Mouse (Mus musculus) spleen, postnatal 10 days (tissue): ENCODE measurements around the gene Yipf2.
"Not testable (repeated sequence)": the region's sequence is repeated elsewhere in the genome, so short reads cannot be mapped to it uniquely, and the experiment has no call there.

ENCODE experiments used
- DNase-seq, 2 experiments: peaks; one replicate each; pipeline ENCODE4 v3.0.0; 2021 to 2022; ENCODE audit warnings: low spot score in 2 of 2

Yipf2 gene

DNA sequence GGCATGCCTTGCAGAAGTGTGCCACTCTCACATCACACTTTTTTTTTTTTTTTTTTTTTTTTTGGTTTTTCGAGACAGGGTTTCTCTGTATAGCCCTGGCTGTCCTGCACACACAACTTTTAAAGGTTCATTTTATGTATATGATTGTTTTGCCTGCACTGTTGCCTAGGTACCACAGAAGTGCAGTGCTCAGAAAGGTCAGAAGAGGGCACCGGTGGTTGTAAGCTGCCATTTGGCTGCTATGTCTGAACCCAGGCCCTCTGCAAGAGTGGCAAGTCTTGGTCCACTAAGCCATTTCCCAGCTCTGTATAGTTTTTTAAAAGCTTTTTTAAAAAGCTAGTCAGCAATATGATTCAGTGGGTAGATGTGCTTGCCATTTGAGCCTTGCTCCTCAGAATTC is 5.6 kb upstream of the Yipf2 start:
- peak in 1 of 2 experiments; percentile 70 for DNase-seq

DNA sequence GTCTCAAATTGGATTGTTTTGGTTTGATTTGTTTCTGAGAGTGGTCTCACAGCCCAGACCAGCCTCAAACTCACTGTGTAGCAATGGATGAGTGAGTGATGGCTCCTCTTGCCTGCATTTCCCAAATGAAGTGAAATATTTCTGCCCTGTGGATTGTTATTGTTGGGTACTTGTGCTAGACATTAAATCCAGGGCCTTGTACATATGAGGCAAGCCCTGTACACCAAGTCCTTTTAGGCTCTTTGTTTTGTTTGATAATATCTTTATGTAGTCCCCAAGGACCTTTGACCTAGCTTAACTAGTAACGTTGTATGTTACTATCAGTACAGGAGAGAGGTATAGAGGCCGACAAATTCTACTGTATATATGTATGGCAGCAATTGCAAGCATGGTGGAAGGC is 2.2 kb upstream of the Yipf2 start:
- DNase-seq, result no peak

- not testable (repeated sequence) for DNase-seq
Observed at GRCm38 (mm10) chr9:21594350-21594749, 1.7 kb upstream of the Yipf2 start.

DNA sequence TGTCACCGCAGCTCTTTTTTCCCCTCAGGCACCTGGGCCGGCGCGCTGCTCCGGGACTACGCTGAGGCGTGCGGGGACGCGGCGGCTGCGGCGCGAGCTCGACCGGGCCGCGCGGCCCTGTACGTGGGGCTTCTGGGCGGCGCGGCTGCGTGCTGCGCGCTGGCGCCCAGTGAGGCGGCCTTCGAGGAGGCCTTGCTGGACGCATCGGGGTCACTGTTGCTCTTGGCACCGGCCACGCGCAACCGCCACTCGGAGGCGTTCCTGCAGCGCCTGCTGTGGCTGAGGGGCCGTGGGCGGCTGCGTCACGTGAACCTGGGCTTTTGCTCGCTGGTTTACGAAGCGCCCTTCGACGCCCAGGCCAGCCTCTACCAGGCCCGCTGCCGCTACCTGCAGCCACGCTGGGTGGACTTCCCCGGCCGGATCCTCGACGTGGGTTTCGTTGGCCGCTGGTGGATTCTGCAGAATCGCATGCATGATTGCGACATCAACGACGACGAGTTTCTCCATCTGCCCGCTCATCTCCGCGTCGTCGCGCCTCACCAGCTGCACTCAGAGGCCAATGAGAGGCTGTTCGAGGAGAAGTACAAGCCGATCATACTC is 594 bp upstream of the Yipf2 start:
- DNase-seq, result peak; percentile 62

DNA sequence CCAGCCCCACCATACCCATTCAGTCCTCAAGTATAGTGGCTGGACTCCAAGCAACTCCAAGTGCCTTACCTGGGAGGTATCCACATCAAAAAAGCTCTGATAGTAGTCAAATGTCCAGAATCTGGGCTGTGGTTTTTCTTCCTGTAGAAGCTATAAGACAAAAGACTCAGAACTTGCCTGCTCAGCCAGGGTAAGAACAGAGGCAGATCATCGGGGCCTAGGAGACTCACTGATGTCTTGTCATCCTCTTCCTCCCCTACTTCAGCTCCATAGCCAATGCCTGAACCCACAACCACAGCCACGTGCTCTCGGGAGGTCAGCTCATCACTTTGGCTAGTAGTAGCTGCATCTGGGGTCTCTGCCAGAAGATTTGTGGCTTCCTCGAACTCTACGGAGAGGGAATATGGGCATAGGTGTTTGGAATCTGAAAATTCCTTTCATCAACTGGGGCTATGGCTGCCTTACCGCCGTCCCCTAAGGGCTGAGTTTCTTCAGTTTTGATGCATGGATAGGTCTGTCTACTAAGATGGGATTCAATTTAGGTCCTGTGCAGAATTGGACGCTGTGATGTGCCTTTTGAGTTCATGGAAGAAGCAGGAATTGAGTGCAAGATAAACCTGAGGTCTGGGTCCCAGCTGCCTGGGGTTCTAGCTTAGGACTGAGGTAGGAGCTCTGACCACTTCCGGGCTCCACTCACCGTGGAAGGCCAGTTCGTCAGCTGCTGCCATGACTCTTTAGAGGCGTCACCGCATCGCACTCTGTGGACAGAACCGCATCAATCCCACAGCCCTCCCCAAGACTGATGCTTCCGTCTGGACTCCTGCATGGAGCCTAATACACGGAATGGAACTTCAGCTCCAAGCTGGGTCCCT is 561 bp downstream of the Yipf2 start:
- DNase-seq, result no peak

GRCm38 (mm10) chr9:21591127-21591830 is 1.3 kb downstream of the Yipf2 start:
- DNase-seq, result no peak

GRCm38 (mm10) chr9:21589538-21589937 is 3.1 kb downstream of the Yipf2 start:
- no peak for DNase-seq

- DNase-seq, result no peak
Observed at GRCm38 (mm10) chr9:21588350-21588749, 4.3 kb downstream of the Yipf2 start.

DNA sequence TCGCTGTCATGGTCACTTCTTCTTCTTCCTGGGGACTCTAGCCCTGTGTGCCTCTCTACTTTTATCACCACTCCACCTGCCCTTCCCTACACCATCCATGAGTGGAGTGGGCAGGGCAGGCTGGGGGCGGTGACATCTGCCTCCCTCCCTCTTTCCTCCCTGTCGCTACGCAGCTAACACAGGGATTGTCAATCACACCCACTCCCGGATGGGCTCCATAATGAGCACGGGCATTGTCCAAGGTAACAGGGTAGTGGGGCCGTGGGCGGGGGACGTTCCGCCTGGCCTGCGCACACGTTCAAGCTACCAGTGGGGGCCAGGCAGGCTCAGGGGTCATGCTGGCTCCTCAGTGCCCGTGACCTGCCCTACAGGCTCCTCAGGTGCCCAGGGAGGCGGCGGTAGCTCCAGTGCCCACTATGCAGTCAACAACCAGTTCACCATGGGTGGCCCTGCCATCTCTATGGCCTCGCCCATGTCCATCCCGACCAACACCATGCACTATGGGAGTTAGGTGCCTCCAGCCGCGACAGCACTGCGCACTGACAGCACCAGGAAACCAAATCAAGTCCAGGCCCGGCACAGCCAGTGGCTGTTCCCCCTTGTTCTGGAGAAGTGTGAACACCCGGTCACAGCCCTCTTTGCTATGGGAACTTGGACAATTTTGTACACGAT is 4.8 kb downstream of the Yipf2 start:
- no peak for DNase-seq

DNA sequence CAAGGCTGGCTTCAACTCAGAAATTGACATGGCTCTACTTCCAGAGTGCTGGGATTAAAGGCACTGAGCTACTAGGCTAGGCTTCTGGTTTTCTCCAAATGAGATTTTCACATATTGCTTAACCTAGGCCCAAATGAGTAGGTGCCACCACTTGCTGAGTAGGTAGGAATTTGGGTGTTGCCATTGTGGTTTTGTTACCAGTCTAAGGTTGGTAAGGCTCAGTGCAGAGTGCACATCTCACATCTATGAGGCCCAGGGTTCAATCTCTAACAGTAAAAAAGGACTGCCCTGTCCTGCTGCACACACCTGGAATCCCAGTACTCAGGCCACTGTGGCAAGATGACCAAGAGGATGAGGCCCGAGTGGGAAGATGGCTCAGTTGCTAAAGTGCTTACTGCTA is 7.2 kb downstream of the Yipf2 start:
- no peak for DNase-seq

GRCm38 (mm10) chr9:21578226-21578625 is 14.4 kb downstream of the Yipf2 start:
- DNase-seq, result no peak

DNA sequence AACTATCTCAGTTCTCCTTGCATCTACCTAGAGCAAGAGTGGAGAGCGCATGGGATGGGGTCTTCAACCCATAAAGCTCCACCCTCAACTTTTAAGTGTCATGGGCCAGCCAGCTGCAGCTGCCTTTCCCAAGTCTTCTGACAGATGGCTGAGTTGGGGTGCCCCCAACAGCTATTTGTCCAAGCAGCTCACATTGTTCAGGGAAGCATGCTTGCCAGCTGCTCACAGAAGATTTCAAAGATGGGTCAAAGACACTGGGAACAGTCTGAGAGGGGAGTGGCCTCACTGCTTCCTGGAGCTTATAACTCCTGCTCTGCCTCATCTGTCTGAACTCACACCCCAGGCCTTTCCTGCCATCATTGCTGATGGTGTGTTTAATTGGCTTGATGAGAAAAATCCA is 16.3 kb downstream of the Yipf2 start:
- no peak for DNase-seq

DNA sequence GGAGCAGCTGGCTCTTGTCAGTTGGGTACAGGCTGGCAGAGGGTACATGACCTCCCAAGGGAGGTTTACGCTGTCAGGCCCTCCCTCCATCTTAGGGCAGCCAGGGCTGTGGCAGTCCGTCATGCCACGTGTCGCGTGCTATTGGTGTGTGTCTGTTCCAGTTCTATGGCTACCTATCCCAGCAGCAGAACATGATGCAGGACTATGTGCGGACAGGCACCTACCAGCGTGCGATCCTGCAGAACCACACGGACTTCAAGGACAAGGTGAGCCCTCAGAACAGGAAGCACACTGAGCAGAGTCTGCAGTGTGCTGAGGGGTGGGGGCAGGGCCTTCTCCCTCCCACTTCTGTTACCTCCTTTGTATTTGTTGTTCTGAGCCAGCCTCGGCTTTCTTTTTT is 17.4 kb downstream of the Yipf2 start:
- DNase-seq, result no peak

GRCm38 (mm10) chr9:21574012-21574801 is 18.4 kb downstream of the Yipf2 start:
- no peak for DNase-seq

DNA sequence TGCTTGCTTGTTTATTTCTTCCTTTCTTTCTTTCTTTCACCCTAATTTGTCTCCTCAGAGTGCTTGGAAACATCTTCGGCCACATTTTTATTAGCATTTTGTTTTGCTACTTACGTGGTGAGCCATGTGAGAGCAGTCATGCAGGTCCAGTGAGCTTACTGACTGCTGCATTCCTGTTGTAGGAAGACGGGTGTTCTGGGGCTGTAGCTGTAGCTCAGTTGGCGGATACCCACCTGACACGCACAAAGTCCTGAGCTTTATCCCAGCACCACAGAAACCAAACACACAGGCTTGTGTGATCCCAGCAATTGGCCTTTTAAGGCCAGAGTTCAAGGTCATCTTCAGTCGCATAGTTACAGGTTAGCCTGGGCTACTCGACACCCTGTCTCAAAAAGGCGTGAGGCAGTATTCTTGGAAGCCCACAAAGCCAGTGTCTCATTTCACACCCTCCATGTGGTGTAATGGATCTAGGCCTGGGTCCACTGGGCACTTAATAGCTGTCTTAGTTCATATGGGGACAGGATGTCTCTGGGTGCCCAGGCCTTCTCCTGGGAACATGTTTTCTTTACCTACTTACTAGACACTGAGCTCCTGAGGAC is 23.9 kb downstream of the Yipf2 start:
- no peak for DNase-seq

- no peak for DNase-seq
Observed at GRCm38 (mm10) chr9:21567051-21567450, 25.6 kb downstream of the Yipf2 start.

DNA sequence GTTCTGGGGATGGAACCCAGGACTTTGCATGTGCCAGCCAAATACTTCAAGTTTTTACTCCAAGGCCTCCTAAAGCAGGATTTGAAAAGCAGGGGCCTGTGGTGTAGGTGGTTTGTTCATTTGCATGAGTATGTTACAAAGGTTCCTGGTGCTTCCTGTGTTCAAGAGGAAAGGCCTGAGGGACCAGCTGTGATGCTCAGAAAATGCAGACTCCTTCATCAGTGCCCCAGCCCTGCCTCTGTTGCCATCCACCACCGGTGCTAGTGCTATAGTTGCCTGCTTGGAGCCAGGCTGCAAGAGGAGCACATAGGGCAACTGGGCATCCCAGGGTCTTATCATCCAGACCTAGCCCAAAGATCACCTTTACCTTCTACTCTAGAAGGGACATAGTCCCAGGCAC is 26.1 kb downstream of the Yipf2 start:
- DNase-seq, result no peak

DNA sequence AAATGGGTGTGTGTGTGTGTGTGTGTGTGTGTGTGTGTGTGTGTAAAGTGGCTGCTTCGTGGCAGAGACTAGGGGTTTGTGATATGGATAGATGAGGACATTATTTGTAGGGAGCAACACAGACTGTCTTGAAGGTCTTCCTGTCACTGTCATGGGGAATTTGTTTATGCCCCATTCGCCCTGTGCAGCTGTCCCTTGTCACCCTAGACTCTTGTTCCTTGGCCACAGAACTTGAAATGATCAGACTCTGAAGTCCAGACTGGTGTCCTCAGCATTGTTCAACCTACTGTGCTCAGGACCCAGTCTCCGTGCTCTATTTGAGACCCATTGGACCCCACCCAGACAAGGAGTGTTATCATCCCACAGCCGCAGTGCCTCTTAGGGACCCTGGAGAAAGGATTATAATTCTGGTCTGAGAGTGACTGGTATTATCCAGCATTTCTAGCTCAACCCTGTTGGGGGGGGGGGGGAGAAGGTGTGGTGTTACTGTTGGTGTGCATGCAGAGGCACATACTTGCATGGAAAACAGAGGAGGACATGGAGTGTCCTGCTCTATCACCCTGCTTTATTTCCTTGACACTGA is 27.5 kb downstream of the Yipf2 start:
- no peak for DNase-seq

DNA sequence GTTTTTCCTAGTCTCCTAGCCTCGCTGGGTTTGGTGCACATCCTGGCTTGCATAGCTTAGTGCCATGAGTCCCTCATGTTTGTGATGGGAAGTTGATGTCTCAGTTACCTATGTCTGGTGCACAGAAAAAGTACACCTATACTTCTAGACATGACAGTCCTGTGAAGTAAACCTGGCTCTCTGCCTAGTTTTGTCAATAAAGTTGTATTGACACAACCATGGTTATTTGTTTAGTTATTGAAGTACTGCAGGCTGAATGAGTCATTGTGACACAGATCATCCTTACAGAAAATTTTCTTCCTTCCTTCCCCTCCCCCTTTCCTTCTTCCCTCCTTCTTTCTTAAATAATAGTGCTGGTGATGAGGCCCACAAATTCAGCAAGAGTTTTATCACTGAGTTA is 28.2 kb downstream of the Yipf2 start:
- DNase-seq, result no peak

DNA sequence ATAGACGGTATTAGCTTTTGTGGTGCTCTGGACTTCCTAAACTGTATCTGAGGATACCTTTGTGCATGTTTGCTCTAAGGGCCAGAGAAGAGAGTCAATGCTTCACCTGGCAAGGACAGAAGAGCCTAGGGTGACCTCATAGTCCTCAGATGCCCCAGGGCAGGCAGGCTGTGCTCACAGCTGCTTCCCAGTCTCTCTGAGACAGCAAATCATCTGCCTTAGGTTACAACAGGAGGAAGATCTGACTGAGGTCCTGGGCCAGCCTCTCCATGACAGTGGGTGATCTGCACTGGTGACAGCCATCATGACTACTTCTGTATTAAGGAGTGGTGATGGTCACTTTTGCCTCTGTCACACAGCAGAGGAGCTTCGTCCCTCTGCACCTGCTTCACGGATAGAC is 33.5 kb downstream of the Yipf2 start:
- DNase-seq, result no peak

DNA sequence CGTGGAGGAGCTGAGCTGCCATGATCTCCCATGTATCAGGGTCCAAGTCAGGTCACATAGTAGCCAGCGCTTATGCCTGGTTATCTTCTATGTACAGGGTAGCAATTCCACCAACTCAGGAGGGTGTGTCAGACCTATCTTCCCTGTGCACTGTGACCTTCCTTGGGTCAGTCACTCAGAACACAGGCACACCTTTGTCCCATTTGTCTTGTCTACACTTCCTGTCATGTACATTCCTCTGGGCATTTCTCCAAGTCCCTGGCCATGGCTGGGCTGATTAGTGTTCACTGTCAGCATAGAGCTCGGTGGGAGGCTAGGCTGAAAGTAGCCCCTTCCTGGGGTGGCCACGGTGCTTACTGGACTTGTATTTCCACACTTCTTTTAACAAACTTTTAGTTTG is 34.3 kb downstream of the Yipf2 start:
- peak; percentile 71 to 79 for DNase-seq
